Comparison of ENCODE assay signal across 11 mouse cellular contexts in the genomic region with DNA sequence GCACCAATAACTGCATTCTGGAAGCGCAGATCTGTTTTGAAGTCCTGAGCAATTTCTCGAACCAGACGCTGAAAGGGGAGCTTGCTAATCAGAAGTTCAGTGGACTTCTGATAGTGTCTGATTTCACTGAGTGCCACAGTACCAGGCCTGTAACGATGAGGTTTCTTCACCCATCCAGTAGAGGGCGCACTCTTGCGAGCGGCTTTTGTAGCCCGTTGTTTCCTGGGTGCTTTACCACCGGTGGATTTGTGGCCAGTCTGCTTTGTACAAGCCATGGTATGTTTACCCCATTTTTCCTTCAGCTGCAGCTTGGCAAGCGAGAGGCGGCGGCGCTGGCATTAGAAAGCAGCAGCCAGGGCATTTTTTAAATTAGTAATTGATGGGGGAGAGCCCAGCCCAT. TPM values are rescaled to one million over a fixed set of nuclear protein-coding genes. Genes with fewer than 3 reads are reported as not detected.
A peak's percentile ranks its signal among the peaks of the same experiment; 100 is the strongest.
DNase-seq lines count a peak whose midpoint lies in the region; ATAC-seq and TF ChIP-seq lines count a peak whose summit lies in the region.
"Had no signal": no experiment of that assay in that cellular context is flagged by ENCODE, and none has a peak within 500 bp of the region (broad histone marks: within the 10 kb centered on the region; RNA-seq: fewer than 3 reads in every experiment).

No protein-coding gene starts in this region.

- H3K9ac ChIP-seq in hindbrain, postnatal 0 days (replicated peaks; ENCODE audit: low read length): no peak overlapping the region
- H3K9ac ChIP-seq in hindbrain, embryonic 13.5 days: no peak overlapping the region
- H3K9ac ChIP-seq in forebrain, embryonic 15.5 days (replicated peaks): no peak overlapping the region
- H3K9ac ChIP-seq: embryonic facial prominence, embryonic 13.5 days had no signal

- WGBS in hindbrain, postnatal 0 days: 60% methylated on average over 13 of the region's 13 CpGs
- WGBS in hindbrain, embryonic 13.5 days: 56% methylated on average over 13 of the region's 13 CpGs
- WGBS in small intestine, adult 2 months: 38% methylated on average over 13 of the region's 13 CpGs
- 55% methylated on average over 13 of the region's 13 CpGs for WGBS in forebrain, embryonic 15.5 days

- no peaks in the 10 kb centered on the region for H3K9me3 ChIP-seq in hindbrain, postnatal 0 days (ENCODE audit: low read length)
- H3K9me3 ChIP-seq in hindbrain, embryonic 13.5 days: no peaks in the 10 kb centered on the region
- no peaks in the 10 kb centered on the region for H3K9me3 ChIP-seq in forebrain, embryonic 15.5 days
- H3K9me3 ChIP-seq: embryonic facial prominence, embryonic 13.5 days had no signal

- H3K4me2 ChIP-seq in hindbrain, postnatal 0 days (ENCODE audit: low read depth, low read length): no peak overlapping the region
- no peak overlapping the region for H3K4me2 ChIP-seq in hindbrain, embryonic 13.5 days
- H3K4me2 ChIP-seq in forebrain, embryonic 15.5 days (replicated peaks): no peak overlapping the region
- H3K4me2 ChIP-seq: embryonic facial prominence, embryonic 13.5 days had no signal

- no peak overlapping the region for H3K27ac ChIP-seq in hindbrain, postnatal 0 days
- H3K27ac ChIP-seq in hindbrain, embryonic 13.5 days: no peak overlapping the region
- H3K27ac ChIP-seq in small intestine, adult 2 months (ENCODE audit: insufficient read depth, low read depth, low read length): no peak overlapping the region
- no peak overlapping the region for H3K27ac ChIP-seq in forebrain, embryonic 15.5 days (replicated peaks)
- H3K27ac ChIP-seq: embryonic facial prominence, embryonic 13.5 days had no signal

- no peaks in the 10 kb centered on the region for H3K4me1 ChIP-seq in hindbrain, postnatal 0 days (ENCODE audit: insufficient read depth, low read length)
- no peaks in the 10 kb centered on the region for H3K4me1 ChIP-seq in hindbrain, embryonic 13.5 days (replicated peaks)
- no peaks in the 10 kb centered on the region for H3K4me1 ChIP-seq in small intestine, adult 2 months (ENCODE audit: control insufficient read depth, insufficient read depth, insufficient read length, low read length)
- H3K4me1 ChIP-seq in forebrain, embryonic 15.5 days: no peaks in the 10 kb centered on the region
- H3K4me1 ChIP-seq: embryonic facial prominence, embryonic 13.5 days had no signal

- H3K36me3 ChIP-seq in hindbrain, postnatal 0 days (ENCODE audit: insufficient read depth, low read length): no peaks in the 10 kb centered on the region
- H3K36me3 ChIP-seq in hindbrain, embryonic 13.5 days: no peaks in the 10 kb centered on the region
- no peaks in the 10 kb centered on the region for H3K36me3 ChIP-seq in small intestine, adult 2 months (ENCODE audit: control insufficient read depth, insufficient read depth, low read length)
- no peaks in the 10 kb centered on the region for H3K36me3 ChIP-seq in forebrain, embryonic 15.5 days
- H3K36me3 ChIP-seq: embryonic facial prominence, embryonic 13.5 days had no signal

- no peaks in the 10 kb centered on the region for H3K27me3 ChIP-seq in hindbrain, postnatal 0 days (ENCODE audit: insufficient read depth, low read length)
- H3K27me3 ChIP-seq in hindbrain, embryonic 13.5 days: no peaks in the 10 kb centered on the region
- H3K27me3 ChIP-seq in small intestine, adult 2 months (ENCODE audit: control insufficient read depth, insufficient read depth, low read length): no peaks in the 10 kb centered on the region
- no peaks in the 10 kb centered on the region for H3K27me3 ChIP-seq in forebrain, embryonic 15.5 days
- H3K27me3 ChIP-seq: embryonic facial prominence, embryonic 13.5 days had no signal

- H3K4me3 ChIP-seq in hindbrain, postnatal 0 days (ENCODE audit: low read length): no peak overlapping the region
- H3K4me3 ChIP-seq in hindbrain, embryonic 13.5 days: no peak overlapping the region
- no peak overlapping the region for H3K4me3 ChIP-seq in small intestine, adult 2 months (ENCODE audit: low read depth, low read length)
- H3K4me3 ChIP-seq in forebrain, embryonic 15.5 days: no peak overlapping the region
- H3K4me3 ChIP-seq: embryonic facial prominence, embryonic 13.5 days had no signal

- no peak for TF ChIP-seq POLR2A in small intestine, adult 2 months (IDR thresholded peaks at IDR 0.05; ENCODE audit: low read depth, low read length)

- ATAC-seq in hindbrain, postnatal 0 days: no peak
- ATAC-seq in hindbrain, embryonic 13.5 days (ENCODE audit: low FRiP score): no peak
- no peak for ATAC-seq in forebrain, embryonic 15.5 days (replicated peaks)
- ATAC-seq: inflammation-experienced regulatory T-cells, adult 6 months had no signal

- TF ChIP-seq CTCF in hindbrain, postnatal 0 days (IDR thresholded peaks at IDR 0.05; ENCODE audit: low read depth): peak; percentile 45
- TF ChIP-seq CTCF in small intestine, adult 2 months (IDR thresholded peaks at IDR 0.05; ENCODE audit: extremely low read depth, insufficient read length, insufficient replicate concordance, low read depth, low read length): peak; percentile 73

- DNase-seq in hindbrain, postnatal 0 days (ENCODE audit: low spot score): no peak
- DNase-seq in CD8-positive naive resting alpha-beta T cell, adult 2 months (ENCODE audit: low read depth in 2 of 2, low spot score in 2 of 2): peak; percentile 49 to 68
- DNase-seq in adrenal gland, postnatal 36 days: peak; percentile 45 to 55
- no peak for DNase-seq in kidney, adult 11 months
- no peak for DNase-seq in urinary bladder, postnatal 36 days (ENCODE audit: low spot score in 2 of 2)
- DNase-seq: gastrocnemius, postnatal 14 days had no signal

RNA-seq across cellular contexts. Expression of gene Eps15l1, which starts 8.4 kb away (rescaled TPM):
- total RNA-seq in hindbrain, postnatal 0 days (2014; rRNA removed): 49.6 and 66.0 TPM in 2 replicates
- 43.4 and 45.5 TPM in 2 replicates for polyA plus RNA-seq in hindbrain, postnatal 0 days (2015; fragmentation: Nextera tagmentation; extraction: Ambion mirVana)
- polyA plus RNA-seq in hindbrain, embryonic 13.5 days (2015; fragmentation: Nextera tagmentation; extraction: Ambion mirVana): 62.0 and 65.0 TPM in 2 replicates
- 10 to 100 TPM; 38.6 to 52.6 TPM for total RNA-seq in adrenal gland, postnatal 36 days (2021)
- polyA plus RNA-seq in small intestine, adult 2 months (2012; rRNA removed): 14.5 and 27.0 TPM in 2 replicates
- polyA plus RNA-seq in forebrain, embryonic 15.5 days (2015; fragmentation: Nextera tagmentation; extraction: Ambion mirVana): 62.3 and 63.1 TPM in 2 replicates

RNA-seq across cellular contexts. Expression of gene Calr3, which starts 14.0 kb away (rescaled TPM):
- total RNA-seq in hindbrain, postnatal 0 days (2014; rRNA removed): 0.40 and 0.42 TPM in 2 replicates
- 1.4 and 1.9 TPM in 2 replicates for polyA plus RNA-seq in hindbrain, postnatal 0 days (2015; fragmentation: Nextera tagmentation; extraction: Ambion mirVana)
- polyA plus RNA-seq in hindbrain, embryonic 13.5 days (2015; fragmentation: Nextera tagmentation; extraction: Ambion mirVana): 1.1 and 1.3 TPM in 2 replicates
- 1 to 10 TPM; 3.7 to 4.3 TPM for total RNA-seq in adrenal gland, postnatal 36 days (2021)
- not detected in 2 replicates for polyA plus RNA-seq in small intestine, adult 2 months (2012; rRNA removed)
- 0.92 TPM in 2 replicates for polyA plus RNA-seq in forebrain, embryonic 15.5 days (2015; fragmentation: Nextera tagmentation; extraction: Ambion mirVana)

RNA-seq across cellular contexts. Expression of gene 1700030K09Rik, which starts 14.0 kb away (rescaled TPM):
- 8.6 and 11.3 TPM in 2 replicates for total RNA-seq in hindbrain, postnatal 0 days (2014; rRNA removed)
- 13.1 and 13.2 TPM in 2 replicates for polyA plus RNA-seq in hindbrain, postnatal 0 days (2015; fragmentation: Nextera tagmentation; extraction: Ambion mirVana)
- polyA plus RNA-seq in hindbrain, embryonic 13.5 days (2015; fragmentation: Nextera tagmentation; extraction: Ambion mirVana): 18.0 and 18.9 TPM in 2 replicates
- total RNA-seq in adrenal gland, postnatal 36 days (2021): 1 to 10 TPM; 7.1 to 8.1 TPM
- 1.8 and 3.2 TPM in 2 replicates for polyA plus RNA-seq in small intestine, adult 2 months (2012; rRNA removed)
- polyA plus RNA-seq in forebrain, embryonic 15.5 days (2015; fragmentation: Nextera tagmentation; extraction: Ambion mirVana): 22.2 and 23.1 TPM in 2 replicates

RNA-seq across cellular contexts. Expression of gene Cherp, which starts 45.4 kb away (rescaled TPM):
- total RNA-seq in hindbrain, postnatal 0 days (2014; rRNA removed): 27.0 and 90.6 TPM in 2 replicates
- polyA plus RNA-seq in hindbrain, postnatal 0 days (2015; fragmentation: Nextera tagmentation; extraction: Ambion mirVana): 37.3 and 40.3 TPM in 2 replicates
- polyA plus RNA-seq in hindbrain, embryonic 13.5 days (2015; fragmentation: Nextera tagmentation; extraction: Ambion mirVana): 51.9 and 54.2 TPM in 2 replicates
- total RNA-seq in adrenal gland, postnatal 36 days (2021): 10 to 100 TPM; 57.3 to 63.1 TPM
- 32.8 and 43.8 TPM in 2 replicates for polyA plus RNA-seq in small intestine, adult 2 months (2012; rRNA removed)
- polyA plus RNA-seq in forebrain, embryonic 15.5 days (2015; fragmentation: Nextera tagmentation; extraction: Ambion mirVana): 46.8 and 52.7 TPM in 2 replicates

Comparison
In these comparisons a context has a peak if more than half of its experiments do, and no peak if none do; other contexts are left out.
1. DNase-seq: peak in CD8-positive naive resting alpha-beta T cell, adult 2 months (2 of 2) and adrenal gland, postnatal 36 days (2 of 2); none in hindbrain, postnatal 0 days (single experiment), kidney, adult 11 months (single experiment) and urinary bladder, postnatal 36 days (0 of 2).